Comparison of ENCODE assay signal across 26 mouse cellular contexts in genomic region chr5:96255166-96255565, GRCm38 (mm10). TPM values are rescaled to one million over a fixed set of nuclear protein-coding genes. Genes with fewer than 3 reads are reported as not detected.
DNase-seq lines count a peak whose midpoint lies in the region; ATAC-seq and TF ChIP-seq lines count a peak whose summit lies in the region.
"Had no signal": no experiment of that assay in that cellular context is flagged by ENCODE, and none has a peak within 500 bp of the region (broad histone marks: within the 10 kb centered on the region; RNA-seq: fewer than 3 reads in every experiment).

No protein-coding gene starts in this region.

- DNase-seq in ES-CJ7 (ENCODE audit: low read depth, low spot score) (peak; percentile 44), ES-E14 (ENCODE audit: low read depth, low spot score) (peak; percentile 11), R1 (ENCODE audit: low read depth, low spot score) (peak; percentile 54), ZHBTc4 (ENCODE audit: low read depth, low spot score) (peak; percentile 58)
- DNase-seq in adrenal gland, postnatal 14 days, result no peak
- no peak for DNase-seq in adrenal gland, postnatal 25 days
- DNase-seq in midbrain, embryonic 11.5 days (ENCODE audit: low spot score, missing footprints), result no peak
- DNase-seq in frontal cortex, postnatal 14 days (ENCODE audit: low spot score in 2 of 2), result no peak
- DNase-seq: adrenal gland, adult 2 months; adrenal gland, adult 8-10 months; adrenal gland, postnatal 10 days; adrenal gland, postnatal 36 days; B cell, adult 2 months; cerebellum, adult 11 months; cerebellum, adult 11-12 months; cerebellum, adult 18-20 months; cerebellum, adult 2 months; cerebellum, adult 8-10 months; cerebellum, adult 9-10 months; cerebellum, adult 9-11 months; cerebellum, postnatal 10 days had no signal

- no peak for ATAC-seq in midbrain, embryonic 11.5 days (ENCODE audit: low FRiP score)
- ATAC-seq: activated CD4-positive, CD25-positive, alpha-beta regulatory T cell, adult 4 months; CD4-positive, CD25-positive, alpha-beta regulatory T cell, adult 4 months; Patski had no signal

- no peak overlapping the region for H3K9ac ChIP-seq in ES-E14 (ENCODE audit: insufficient read depth, low read depth, low read length, poor library complexity, severe bottlenecking)
- no peak overlapping the region for H3K9ac ChIP-seq in midbrain, embryonic 11.5 days (ENCODE audit: low read length)

- in situ Hi-C loops in ES-E14 (cut with MboI; ENCODE audit: low sequenced_read_pairs in 2 of 2, unreplicated experiment in 2 of 2), result no loop called here

- H3K27me3 ChIP-seq in midbrain, embryonic 11.5 days (ENCODE audit: control insufficient read depth, insufficient read depth, low read length), result no peaks in the 10 kb centered on the region
- H3K27me3 ChIP-seq: CH12.LX, Patski had no signal

- no peak overlapping the region for H3K4me2 ChIP-seq in midbrain, embryonic 11.5 days

- no peak overlapping the region for H3K4me3 ChIP-seq in ES-E14 (ENCODE audit: insufficient read depth in 1 of 2, low read depth in 1 of 2, low read length in 2 of 2, poor library complexity in 1 of 2, severe bottlenecking in 1 of 2)
- no peak overlapping the region for H3K4me3 ChIP-seq in midbrain, embryonic 11.5 days (ENCODE audit: low read depth, low read length)

- H3K36me3 ChIP-seq in ES-E14 (ENCODE audit: control insufficient read depth, insufficient read depth, low read length, poor library complexity, severe bottlenecking), result 0 out of 2 replicates have a peak, but pooled peaks cover 2% of the 10 kb centered on the region
- H3K36me3 ChIP-seq in midbrain, embryonic 11.5 days (ENCODE audit: control insufficient read depth, insufficient read depth, low read length), result no peaks in the 10 kb centered on the region

- WGBS in midbrain, embryonic 11.5 days, result 81% methylated on average over 3 of the region's 3 CpGs

- H3K4me1 ChIP-seq in ES-E14 (ENCODE audit: control insufficient read depth in 2 of 2, insufficient read depth in 2 of 2, low read length in 2 of 2, poor library complexity in 1 of 2), result no peaks in the 10 kb centered on the region
- H3K4me1 ChIP-seq in midbrain, embryonic 11.5 days (ENCODE audit: control insufficient read depth, insufficient read depth, low read length), result no peaks in the 10 kb centered on the region

- no peaks in the 10 kb centered on the region for H3K9me3 ChIP-seq in ES-E14 (ENCODE audit: control insufficient read depth, insufficient read depth, low read depth, low read length)
- no peaks in the 10 kb centered on the region for H3K9me3 ChIP-seq in midbrain, embryonic 11.5 days (ENCODE audit: control insufficient read depth, low read length)
- H3K9me3 ChIP-seq: G1E had no signal

- H3K27ac ChIP-seq in ES-E14 (ENCODE audit: insufficient read depth, low read depth, low read length, poor library complexity, severe bottlenecking), result no peak overlapping the region
- H3K27ac ChIP-seq in midbrain, embryonic 11.5 days (ENCODE audit: low read depth, low read length), result no peak overlapping the region

TF ChIP-seq in ES-E14, 5 proteins besides CTCF, POLR2A, EP300 and RAD21:
- TF ChIP-seq ZC3H11A (IDR thresholded peaks at IDR 0.05; ENCODE audit: borderline replicate concordance, low read depth, low read length), result no peak
- TF ChIP-seq MAFK (IDR thresholded peaks at IDR 0.05; ENCODE audit: insufficient read depth, low read depth, low read length), result no peak
TF ChIP-seq in ES-E14: peak in this region for 0.

RNA-seq across cellular contexts. Expression of gene Mrpl1, which starts 45.9 kb away (rescaled TPM):
- total RNA-seq in ES-E14 (2012; rRNA removed), result 19.6 and 27.9 TPM in 2 replicates
- 22.2 and 23.2 TPM in 2 replicates for total RNA-seq in adrenal gland, postnatal 14 days (2021)
- 20.5 and 24.9 TPM in 2 replicates for total RNA-seq in adrenal gland, postnatal 25 days (2021)
- 22.4 and 26.3 TPM in 2 replicates for polyA plus RNA-seq in midbrain, embryonic 11.5 days (2014; fragmentation: Nextera tagmentation; extraction: Ambion mirVana)

Comparison
In these comparisons a context has a peak if more than half of its experiments do, and no peak if none do; other contexts are left out.
1. DNase-seq: peak in ES-CJ7 (single experiment), ES-E14 (single experiment), R1 (single experiment) and ZHBTc4 (single experiment); none in adrenal gland, postnatal 14 days (single experiment), adrenal gland, postnatal 25 days (single experiment), midbrain, embryonic 11.5 days (single experiment) and frontal cortex, postnatal 14 days (0 of 2).